Mouse (Mus musculus): ENCODE data around the gene Serpina3g. TPM values are rescaled to one million over a fixed set of nuclear protein-coding genes. Genes with fewer than 3 reads are reported as not detected.
A peak's percentile ranks its signal among the peaks of the same experiment; 100 is the strongest.
"Not testable (repeated sequence)": the region's sequence is repeated elsewhere in the genome, so short reads cannot be mapped to it uniquely, and the experiment has no call there.

Gene Serpina3g
- polyA plus RNA-seq, 1 experiment from 2014 or later = 0.44 TPM

DNA sequence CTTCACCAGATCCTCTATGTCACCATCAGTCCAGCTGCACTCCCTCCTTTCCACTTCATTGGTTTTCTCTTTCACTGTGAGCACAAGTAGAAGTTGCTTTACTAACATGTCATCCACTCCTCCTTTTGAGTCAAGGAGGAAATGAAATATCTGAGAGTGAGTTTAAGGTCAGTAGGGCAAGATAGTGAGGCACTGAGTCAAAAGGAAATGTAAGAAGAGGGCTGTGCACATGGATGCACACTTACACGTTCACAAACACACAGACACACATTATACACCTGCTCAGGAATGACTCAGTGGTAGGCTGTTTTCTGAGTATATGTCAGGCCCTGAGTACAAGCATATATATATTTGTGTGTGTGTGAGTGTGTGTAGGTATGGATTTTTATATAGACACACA, 12.4 kb upstream of the Serpina3g start:
- Histone ChIP-seq H3K9ac (ENCODE audit: low read length) (no peak overlapping the region), H3K27ac (ENCODE audit: low read depth, low read length) (no peak overlapping the region), H3K36me3 (ENCODE audit: control insufficient read depth, insufficient read depth, low read length) (no peaks in the 10 kb centered on the region), H3K4me2 (no peak overlapping the region), H3K4me3 (ENCODE audit: low read depth, low read length) (no peak overlapping the region), H3K4me1 (ENCODE audit: control insufficient read depth, insufficient read depth, low read length) (no peaks in the 10 kb centered on the region), H3K27me3 (ENCODE audit: control insufficient read depth, insufficient read depth, low read length) (no peaks in the 10 kb centered on the region), H3K9me3 (ENCODE audit: control insufficient read depth, low read length) (no peaks in the 10 kb centered on the region)
- DNase-seq (ENCODE audit: low spot score, missing footprints) = no peak
- no peak for ATAC-seq (ENCODE audit: low FRiP score)
- 66% methylated on average over 1 of the region's 1 CpGs for WGBS

DNA sequence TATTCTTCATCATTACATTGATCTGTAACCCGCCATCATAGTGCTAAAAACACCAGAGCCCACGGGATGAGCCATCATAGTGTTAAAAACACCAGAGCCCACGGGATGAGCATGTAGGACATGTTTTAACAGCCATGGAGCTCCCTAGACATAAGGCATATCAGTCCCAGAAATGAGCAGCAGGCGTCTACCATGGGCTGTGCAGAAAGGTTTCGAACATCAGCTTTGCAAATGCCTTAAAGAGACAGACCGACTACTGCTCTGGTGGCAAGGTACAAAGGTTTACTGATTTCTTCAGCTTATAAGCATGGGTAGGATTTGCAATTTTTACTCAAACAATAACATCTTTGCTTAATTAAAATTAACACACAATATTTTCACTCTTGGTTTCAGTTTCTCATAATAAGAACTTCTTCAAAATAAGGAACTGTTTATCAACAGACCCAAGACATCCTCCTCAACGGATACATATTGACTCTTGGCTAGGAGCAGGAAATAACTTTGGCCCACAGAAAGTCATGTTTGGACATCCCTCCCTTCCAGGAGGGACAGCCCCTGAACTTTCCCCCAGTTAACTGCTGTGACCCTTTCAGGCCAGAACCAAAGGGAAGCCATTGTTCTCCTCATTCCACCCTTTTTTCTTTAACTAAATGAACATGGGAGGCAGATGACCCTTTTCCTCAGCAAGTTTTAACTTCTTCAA, 11.3 kb upstream of the Serpina3g start:
- Histone ChIP-seq H3K36me3 (ENCODE audit: control insufficient read depth, insufficient read depth, low read length) (no peaks in the 10 kb centered on the region), H3K9me3 (ENCODE audit: control insufficient read depth, low read length) (no peaks in the 10 kb centered on the region), H3K27me3 (ENCODE audit: control insufficient read depth, insufficient read depth, low read length) (no peaks in the 10 kb centered on the region), H3K9ac (ENCODE audit: low read length) (no peak overlapping the region), H3K4me3 (ENCODE audit: low read depth, low read length) (no peak overlapping the region), H3K4me1 (ENCODE audit: control insufficient read depth, insufficient read depth, low read length) (no peaks in the 10 kb centered on the region), H3K4me2 (no peak overlapping the region), H3K27ac (ENCODE audit: low read depth, low read length) (no peak overlapping the region)
- no peak for DNase-seq (ENCODE audit: low spot score, missing footprints)
- WGBS = 78% methylated on average over 7 of the region's 7 CpGs
- ATAC-seq (ENCODE audit: low FRiP score) = no peak

DNA sequence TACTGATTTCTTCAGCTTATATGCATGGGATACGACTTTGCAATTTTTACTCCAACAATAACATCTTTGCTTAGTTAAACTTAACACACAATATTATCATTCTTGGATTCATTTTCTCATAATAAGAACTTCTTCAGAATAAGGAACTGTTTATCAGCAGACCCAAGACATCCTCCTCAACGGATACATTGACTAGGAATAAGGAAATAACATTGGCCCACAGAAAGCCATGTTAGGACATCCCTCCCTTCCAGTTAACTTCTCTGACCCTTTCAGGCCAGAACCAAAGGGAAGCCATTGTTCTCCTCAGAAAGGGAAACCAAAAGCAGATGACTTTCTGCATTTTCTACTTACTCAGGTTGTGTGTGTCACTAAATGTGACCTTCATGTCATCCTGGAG, 5.3 kb upstream of the Serpina3g start:
- no peak overlapping the region for H3K9ac ChIP-seq (ENCODE audit: low read length)
- no peaks in the 10 kb centered on the region for H3K4me1 ChIP-seq (ENCODE audit: control insufficient read depth, insufficient read depth, low read length)
- no peak overlapping the region for H3K4me2 ChIP-seq
- H3K27ac ChIP-seq (ENCODE audit: low read depth, low read length) = no peak overlapping the region
- no peaks in the 10 kb centered on the region for H3K27me3 ChIP-seq (ENCODE audit: control insufficient read depth, insufficient read depth, low read length)
- ATAC-seq (ENCODE audit: low FRiP score) (no peak), DNase-seq (ENCODE audit: low spot score, missing footprints) (no peak)
- no peaks in the 10 kb centered on the region for H3K36me3 ChIP-seq (ENCODE audit: control insufficient read depth, insufficient read depth, low read length)
- no peaks in the 10 kb centered on the region for H3K9me3 ChIP-seq (ENCODE audit: control insufficient read depth, low read length)
- WGBS = 88% methylated on average over 2 of the region's 2 CpGs
- no peak overlapping the region for H3K4me3 ChIP-seq (ENCODE audit: low read depth, low read length)

DNA sequence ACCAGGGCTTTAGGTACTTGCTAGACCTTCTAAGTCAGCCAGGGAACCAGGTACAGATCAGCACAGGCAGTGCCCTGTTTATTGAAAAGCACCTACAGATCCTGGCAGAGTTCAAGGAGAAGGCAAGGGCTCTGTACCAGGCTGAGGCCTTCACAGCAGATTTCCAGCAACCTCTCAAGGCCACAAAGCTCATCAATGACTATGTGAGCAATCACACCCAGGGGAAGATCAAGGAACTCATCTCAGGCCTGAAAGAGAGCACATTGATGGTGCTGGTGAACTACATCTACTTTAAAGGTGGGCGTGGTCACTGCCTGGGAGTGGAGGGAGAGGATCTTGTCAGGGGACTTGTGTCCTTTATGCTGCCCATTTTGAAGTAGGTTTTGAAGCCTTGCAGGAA, 2.0 kb downstream of the Serpina3g start:
- H3K4me2 ChIP-seq; H3K27me3 ChIP-seq (ENCODE audit: control insufficient read depth, insufficient read depth, low read length); H3K9ac ChIP-seq (ENCODE audit: low read length); H3K27ac ChIP-seq (ENCODE audit: low read depth, low read length); H3K4me1 ChIP-seq (ENCODE audit: control insufficient read depth, insufficient read depth, low read length); H3K4me3 ChIP-seq (ENCODE audit: low read depth, low read length); DNase-seq (ENCODE audit: low spot score, missing footprints); ATAC-seq (ENCODE audit: low FRiP score); H3K36me3 ChIP-seq (ENCODE audit: control insufficient read depth, insufficient read depth, low read length); H3K9me3 ChIP-seq (ENCODE audit: control insufficient read depth, low read length): not testable (repeated sequence)
- 78% methylated on average over 1 of the region's 1 CpGs for WGBS

DNA sequence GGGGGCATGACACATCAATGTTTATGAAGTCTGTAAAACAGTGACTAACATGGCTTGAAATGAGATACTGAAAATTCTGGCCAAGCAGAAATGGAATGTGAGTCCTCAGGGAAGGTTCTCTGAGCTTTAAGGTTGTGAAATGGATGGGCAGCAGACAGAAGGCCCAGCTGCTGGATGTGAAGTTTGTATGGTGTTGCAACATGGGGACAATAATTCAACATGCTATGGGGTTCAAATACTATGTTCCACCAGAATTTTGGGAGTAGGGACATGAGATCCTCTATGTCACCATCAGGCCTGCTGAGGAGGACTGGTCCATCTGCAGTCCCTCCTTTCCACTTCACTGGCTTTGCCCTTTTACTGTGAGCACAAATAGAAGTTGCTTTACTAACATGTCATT, 7.3 kb downstream of the Serpina3g start:
- DNase-seq (ENCODE audit: low spot score, missing footprints) (no peak), ATAC-seq (ENCODE audit: low FRiP score) (no peak)
- H3K4me2 ChIP-seq = no peak overlapping the region
- H3K27me3 ChIP-seq (ENCODE audit: control insufficient read depth, insufficient read depth, low read length) = no peaks in the 10 kb centered on the region
- H3K9me3 ChIP-seq (ENCODE audit: control insufficient read depth, low read length) = no peaks in the 10 kb centered on the region
- no peak overlapping the region for H3K4me3 ChIP-seq (ENCODE audit: low read depth, low read length)
- no peak overlapping the region for H3K9ac ChIP-seq (ENCODE audit: low read length)
- no peak overlapping the region for H3K27ac ChIP-seq (ENCODE audit: low read depth, low read length)
- peaks cover 5% of the 10 kb centered on the region; the same call in 1 of the 2 replicates for H3K4me1 ChIP-seq (ENCODE audit: control insufficient read depth, insufficient read depth, low read length)
- no peaks in the 10 kb centered on the region for H3K36me3 ChIP-seq (ENCODE audit: control insufficient read depth, insufficient read depth, low read length)

DNA sequence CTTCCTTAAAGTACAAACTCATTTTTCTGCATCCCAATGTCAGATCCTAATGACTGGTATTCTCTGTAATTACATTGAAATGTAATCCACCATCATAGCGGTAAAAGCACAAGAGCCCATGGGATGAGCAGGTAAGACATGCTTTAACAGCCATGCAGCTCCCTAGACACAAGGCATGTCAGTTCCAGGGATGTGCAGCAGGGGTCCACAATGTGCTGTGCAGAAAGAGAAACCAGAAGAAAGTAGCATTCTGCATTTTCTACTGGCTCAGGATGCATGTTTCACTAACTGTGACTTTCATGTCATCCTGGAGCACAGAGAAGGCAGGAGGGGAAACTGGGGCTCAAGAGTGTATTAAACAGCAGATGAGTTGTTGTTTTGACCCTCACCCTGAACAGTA, 9.0 kb downstream of the Serpina3g start:
- H3K4me2 ChIP-seq = no peak overlapping the region
- no peak for ATAC-seq (ENCODE audit: low FRiP score)
- H3K27ac ChIP-seq (ENCODE audit: low read depth, low read length) = no peak overlapping the region
- H3K27me3 ChIP-seq (ENCODE audit: control insufficient read depth, insufficient read depth, low read length) = no peaks in the 10 kb centered on the region
- H3K36me3 ChIP-seq (ENCODE audit: control insufficient read depth, insufficient read depth, low read length) = no peaks in the 10 kb centered on the region
- H3K4me1 ChIP-seq (ENCODE audit: control insufficient read depth, insufficient read depth, low read length) = peaks cover 5% of the 10 kb centered on the region; the same call in 1 of the 2 replicates
- H3K4me3 ChIP-seq (ENCODE audit: low read depth, low read length) = no peak overlapping the region
- no peaks in the 10 kb centered on the region for H3K9me3 ChIP-seq (ENCODE audit: control insufficient read depth, low read length)
- H3K9ac ChIP-seq (ENCODE audit: low read length) = no peak overlapping the region
- 85% methylated on average over 1 of the region's 1 CpGs for WGBS
- no peak for DNase-seq (ENCODE audit: low spot score, missing footprints)

DNA sequence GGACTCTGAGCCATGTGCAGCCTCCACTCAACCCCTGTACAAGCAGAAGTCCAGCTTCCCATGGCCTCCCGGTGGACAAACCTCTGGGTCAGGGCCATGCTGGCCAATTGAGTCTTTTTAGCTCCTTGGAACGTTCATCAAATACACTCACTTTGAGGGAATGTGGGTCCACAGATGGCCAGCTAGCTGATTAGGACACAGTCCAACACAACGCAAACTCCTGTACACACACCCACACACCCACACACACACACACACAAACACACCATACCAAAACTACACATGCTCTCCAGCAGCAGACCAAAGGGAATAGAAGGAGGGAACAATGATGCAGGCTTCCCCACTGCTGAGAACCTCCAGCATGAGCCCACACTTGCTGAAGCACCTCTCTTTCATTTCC, 9.6 kb downstream of the Serpina3g start:
- Histone ChIP-seq H3K4me1 (ENCODE audit: control insufficient read depth, insufficient read depth, low read length) (peaks cover 5% of the 10 kb centered on the region; the same call in 1 of the 2 replicates), H3K4me2 (no peak overlapping the region), H3K27ac (ENCODE audit: low read depth, low read length) (no peak overlapping the region), H3K9me3 (ENCODE audit: control insufficient read depth, low read length) (no peaks in the 10 kb centered on the region), H3K9ac (ENCODE audit: low read length) (no peak overlapping the region), H3K27me3 (ENCODE audit: control insufficient read depth, insufficient read depth, low read length) (no peaks in the 10 kb centered on the region), H3K4me3 (ENCODE audit: low read depth, low read length) (no peak overlapping the region), H3K36me3 (ENCODE audit: control insufficient read depth, insufficient read depth, low read length) (no peaks in the 10 kb centered on the region)
- 79% methylated on average over 3 of the region's 3 CpGs for WGBS
- DNase-seq (ENCODE audit: low spot score, missing footprints) = no peak
- ATAC-seq (ENCODE audit: low FRiP score) = no peak

DNA sequence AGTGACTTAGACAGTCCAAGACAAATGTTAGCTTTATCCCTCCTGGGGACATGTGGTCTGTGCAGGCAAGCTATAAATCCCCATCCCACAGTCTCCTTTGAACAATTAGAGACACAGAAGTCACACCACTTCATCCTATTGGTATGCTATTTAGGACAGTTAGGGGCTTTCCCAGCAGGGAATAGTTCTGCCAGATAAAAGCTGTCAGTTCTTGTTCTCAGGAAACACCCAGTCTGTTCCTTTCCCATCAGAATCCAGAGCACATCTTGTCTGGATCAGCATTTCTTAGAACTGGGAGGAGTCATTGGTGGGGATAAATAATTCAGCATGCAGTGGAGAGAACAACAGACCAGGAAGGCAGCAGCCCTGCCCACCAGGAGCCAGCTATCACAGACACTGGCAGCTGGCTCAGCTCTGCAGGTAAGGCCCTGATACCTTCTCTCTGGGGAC, 11.5 kb downstream of the Serpina3g start:
- H3K36me3 ChIP-seq (ENCODE audit: control insufficient read depth, insufficient read depth, low read length) = no peaks in the 10 kb centered on the region
- peak overlapping the region; percentile 10 for H3K27ac ChIP-seq (ENCODE audit: low read depth, low read length)
- DNase-seq (ENCODE audit: low spot score, missing footprints) = no peak
- H3K27me3 ChIP-seq (ENCODE audit: control insufficient read depth, insufficient read depth, low read length) = no peaks in the 10 kb centered on the region
- peak; percentile 78 for ATAC-seq (ENCODE audit: low FRiP score)
- H3K9ac ChIP-seq (ENCODE audit: low read length) = no peak overlapping the region
- H3K9me3 ChIP-seq (ENCODE audit: control insufficient read depth, low read length) = no peaks in the 10 kb centered on the region
- no peak overlapping the region for H3K4me2 ChIP-seq
- peaks cover 5% of the 10 kb centered on the region; the same call in 1 of the 2 replicates for H3K4me1 ChIP-seq (ENCODE audit: control insufficient read depth, insufficient read depth, low read length)
- no peak overlapping the region for H3K4me3 ChIP-seq (ENCODE audit: low read depth, low read length)

DNA sequence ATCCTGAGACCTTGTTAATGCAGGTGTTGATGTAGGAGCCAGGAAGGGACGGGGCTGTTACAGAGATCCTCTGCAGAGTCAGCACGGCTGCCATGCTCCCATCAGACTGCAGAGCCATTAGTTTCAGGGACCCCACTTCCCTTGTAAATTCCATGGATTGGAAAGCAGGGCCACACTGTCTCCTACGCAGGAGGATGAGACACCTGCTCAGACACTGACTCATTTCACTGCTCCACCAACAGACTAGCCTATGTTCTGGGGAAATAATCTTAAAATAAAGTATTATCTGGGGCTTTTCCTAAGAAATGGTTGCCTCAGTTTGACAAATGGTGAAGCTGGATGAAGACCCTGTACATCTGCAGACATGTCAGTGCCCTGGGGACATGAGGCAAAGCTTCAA, 12.2 kb downstream of the Serpina3g start:
- WGBS = 69% methylated on average over 3 of the region's 3 CpGs
- H3K4me2 ChIP-seq = no peak overlapping the region
- no peaks in the 10 kb centered on the region for H3K36me3 ChIP-seq (ENCODE audit: control insufficient read depth, insufficient read depth, low read length)
- no peak overlapping the region for H3K9ac ChIP-seq (ENCODE audit: low read length)
- H3K27ac ChIP-seq (ENCODE audit: low read depth, low read length) = peak overlapping the region; percentile 10
- no peaks in the 10 kb centered on the region for H3K9me3 ChIP-seq (ENCODE audit: control insufficient read depth, low read length)
- no peak overlapping the region for H3K4me3 ChIP-seq (ENCODE audit: low read depth, low read length)
- DNase-seq (ENCODE audit: low spot score, missing footprints) = no peak
- peaks cover 5% of the 10 kb centered on the region; the same call in 1 of the 2 replicates for H3K4me1 ChIP-seq (ENCODE audit: control insufficient read depth, insufficient read depth, low read length)
- no peaks in the 10 kb centered on the region for H3K27me3 ChIP-seq (ENCODE audit: control insufficient read depth, insufficient read depth, low read length)
- no peak for ATAC-seq (ENCODE audit: low FRiP score)

All from midbrain, embryonic 11.5 days (tissue).